Mouse (Mus musculus) liver, postnatal 0 days (tissue): ENCODE results near the gene Cep83. TPM values are rescaled to one million over a fixed set of nuclear protein-coding genes. Genes with fewer than 3 reads are reported as not detected.

Experiments
- ATAC-seq: fragments of 200-750 bp; cut with Nextera tagmentation; 2 replicates; pipeline ENCODE4 v1.8.0; 2017; ENCODE audit warnings: mild to moderate bottlenecking, moderate library complexity
- DNase-seq: peaks from one replicate; pipeline ENCODE4 v3.0.0-alpha.2; 2016
- H3K27ac ChIP-seq: fragments of 300-500 bp; sonication (generic); 2 replicates; pipeline ENCODE4 v1.5.1; 2014; ENCODE audit warnings: antibody characterized with exemption, moderate library complexity, mild to moderate bottlenecking, low read depth
- H3K27me3 ChIP-seq: fragments of 300-500 bp; sonication (generic); 2 replicates; pipeline ENCODE4 v1.6.1; 2014; ENCODE audit warnings: low read length, control low read depth, mixed read lengths; ENCODE audit not compliant: insufficient read depth
- H3K36me3 ChIP-seq: fragments of 300-500 bp; sonication (generic); replicated peaks from 2 replicates; pipeline ENCODE4 v1.6.1; 2014; ENCODE audit warnings: mild to moderate bottlenecking, control low read depth, low read length, moderate library complexity, mixed read lengths; ENCODE audit not compliant: insufficient read depth
- H3K4me1 ChIP-seq: fragments of 300-500 bp; sonication (generic); 2 replicates; pipeline ENCODE4 v1.6.1; 2014; ENCODE audit warnings: antibody characterized with exemption, mild to moderate bottlenecking, control low read depth; ENCODE audit not compliant: insufficient read depth
- H3K4me2 ChIP-seq: fragments of 300-500 bp; sonication (generic); 2 replicates; pipeline ENCODE4 v1.6.1; 2014; ENCODE audit warnings: low read depth, mild to moderate bottlenecking, low read length, moderate library complexity, mixed read lengths
- H3K4me3 ChIP-seq: fragments of 300-500 bp; sonication (generic); 2 replicates; pipeline ENCODE4 v1.5.1; 2014; ENCODE audit warnings: low read depth, low read length
- H3K9ac ChIP-seq: fragments of 300-500 bp; sonication (generic); replicated peaks from 2 replicates; pipeline ENCODE4 v1.6.1; 2014; ENCODE audit warnings: mild to moderate bottlenecking, moderate library complexity
- H3K9me3 ChIP-seq: fragments of 300-500 bp; sonication (generic); 2 replicates; pipeline ENCODE4 v1.6.1; 2016; ENCODE audit warnings: mild to moderate bottlenecking, control low read depth, low read length, mixed read lengths
- CTCF ChIP-seq: sonication (generic); IDR thresholded peaks from 2 replicates; pipeline ENCODE4 v1.5.1; 2016; ENCODE audit warnings: antibody characterized with exemption, low read depth
- EP300 ChIP-seq: IDR thresholded peaks from 2 replicates; pipeline ENCODE4 v1.6.1; 2016; ENCODE audit warnings: antibody characterized with exemption, low read depth, mild to moderate bottlenecking
- WGBS: fragments of 180-500 bp; shearing (Covaris S2); extraction: QIAGEN DNeasy Blood & Tissue Kit; methylation state at CpG from one replicate; pipeline ENCODE4 v1.1.7; 2014; ENCODE audit not compliant: insufficient replicate concordance; 5-methylcytosine and 5-hydroxymethylcytosine counted together
- polyA plus RNA-seq: library from polyadenylated mRNA; unstranded; fragments of >200 nt; fragmentation: Nextera tagmentation; extraction: Ambion mirVana; gene quantifications from 2 replicates; pipeline ENCODE4 v1.2.1, GENCODE M21; 2015

Cep83 gene
- polyA plus RNA-seq, 1 experiment from 2014 or later, result 5.9 TPM

GRCm38 (mm10) chr10:94811907-94812851 lies 123.7 kb downstream of the Cep83 start:
- Histone ChIP-seq H3K4me2 (no peak overlapping the region), H3K4me1 (peaks cover 12% of the 10 kb centered on the region), H3K27me3 (no peaks in the 10 kb centered on the region), H3K9me3 (no peaks in the 10 kb centered on the region), H3K9ac (no peak overlapping the region), H3K4me3 (no peak overlapping the region), H3K27ac (no peak overlapping the region), H3K36me3 (no peaks in the 10 kb centered on the region)
- WGBS, result 66% methylated on average over 17 of the region's 17 CpGs
- ATAC-seq (no peak), DNase-seq (no peak)
- TF ChIP-seq CTCF (no peak), EP300 (no peak)

GRCm38 (mm10) chr10:94818127-94818526 lies 129.7 kb downstream of the Cep83 start:
- Histone ChIP-seq H3K36me3 (no peaks in the 10 kb centered on the region), H3K9ac (no peak overlapping the region), H3K27ac (no peak overlapping the region), H3K4me1 (no peaks in the 10 kb centered on the region), H3K4me2 (no peak overlapping the region), H3K4me3 (no peak overlapping the region), H3K9me3 (no peaks in the 10 kb centered on the region), H3K27me3 (no peaks in the 10 kb centered on the region)
- ATAC-seq (no peak), DNase-seq (no peak)
- 74% methylated on average over 3 of the region's 3 CpGs for WGBS
- TF ChIP-seq EP300 (no peak), CTCF (no peak)

GRCm38 (mm10) chr10:94818781-94819665 lies 130.6 kb downstream of the Cep83 start:
- no peaks in the 10 kb centered on the region for H3K4me1 ChIP-seq
- no peaks in the 10 kb centered on the region for H3K27me3 ChIP-seq
- TF ChIP-seq CTCF (no peak), EP300 (no peak)
- no peak overlapping the region for H3K27ac ChIP-seq
- no peaks in the 10 kb centered on the region for H3K36me3 ChIP-seq
- H3K4me3 ChIP-seq, result no peak overlapping the region
- ATAC-seq (no peak), DNase-seq (no peak)
- H3K4me2 ChIP-seq, result no peak overlapping the region
- no peaks in the 10 kb centered on the region for H3K9me3 ChIP-seq
- WGBS, result 83% methylated on average over 17 of the region's 17 CpGs
- no peak overlapping the region for H3K9ac ChIP-seq

- WGBS, result 72% methylated on average over 11 of the region's 11 CpGs
- no peak for ATAC-seq
- H3K9ac ChIP-seq, result no peak overlapping the region
- no peaks in the 10 kb centered on the region for H3K36me3 ChIP-seq
- TF ChIP-seq EP300, result no peak
- no peak for TF ChIP-seq CTCF
- peaks cover 9% of the 10 kb centered on the region for H3K4me1 ChIP-seq
- DNase-seq, result no peak
- H3K4me3 ChIP-seq, result no peak overlapping the region
- H3K27me3 ChIP-seq, result no peaks in the 10 kb centered on the region
- H3K4me2 ChIP-seq, result no peak overlapping the region
- no peaks in the 10 kb centered on the region for H3K9me3 ChIP-seq
- H3K27ac ChIP-seq, result no peak overlapping the region
Measured at GRCm38 (mm10) chr10:94823971-94824760, 135.7 kb downstream of the Cep83 start.

GRCm38 (mm10) chr10:94825951-94826350 lies 137.5 kb downstream of the Cep83 start:
- TF ChIP-seq EP300 (peak; percentile 51; the same call in 1 of the 2 replicates), CTCF (no peak)
- peaks cover 16% of the 10 kb centered on the region for H3K4me1 ChIP-seq

More at GRCm38 (mm10) chr10:94825951-94826350, 137.5 kb downstream of the Cep83 start:
- H3K36me3 ChIP-seq, result no peaks in the 10 kb centered on the region
- DNase-seq (peak; percentile 43), ATAC-seq (peak; percentile 54)
- H3K9me3 ChIP-seq, result no peaks in the 10 kb centered on the region
- no peaks in the 10 kb centered on the region for H3K27me3 ChIP-seq
- H3K27ac ChIP-seq, result no peak overlapping the region
- H3K4me2 ChIP-seq, result no peak overlapping the region
- WGBS, result 80% methylated on average over 2 of the region's 2 CpGs
- no peak overlapping the region for H3K4me3 ChIP-seq
- H3K9ac ChIP-seq, result no peak overlapping the region
